Mouse (Mus musculus): ENCODE measurements around the gene Tmem44. TPM values are rescaled to one million over a fixed set of nuclear protein-coding genes. Genes with fewer than 3 reads are reported as not detected.
"Not testable (repeated sequence)": the region's sequence is repeated elsewhere in the genome, so short reads cannot be mapped to it uniquely, and the experiment has no call there.

Tmem44 gene
- polyA plus RNA-seq, 1 experiment = 11.8 TPM

DNA sequence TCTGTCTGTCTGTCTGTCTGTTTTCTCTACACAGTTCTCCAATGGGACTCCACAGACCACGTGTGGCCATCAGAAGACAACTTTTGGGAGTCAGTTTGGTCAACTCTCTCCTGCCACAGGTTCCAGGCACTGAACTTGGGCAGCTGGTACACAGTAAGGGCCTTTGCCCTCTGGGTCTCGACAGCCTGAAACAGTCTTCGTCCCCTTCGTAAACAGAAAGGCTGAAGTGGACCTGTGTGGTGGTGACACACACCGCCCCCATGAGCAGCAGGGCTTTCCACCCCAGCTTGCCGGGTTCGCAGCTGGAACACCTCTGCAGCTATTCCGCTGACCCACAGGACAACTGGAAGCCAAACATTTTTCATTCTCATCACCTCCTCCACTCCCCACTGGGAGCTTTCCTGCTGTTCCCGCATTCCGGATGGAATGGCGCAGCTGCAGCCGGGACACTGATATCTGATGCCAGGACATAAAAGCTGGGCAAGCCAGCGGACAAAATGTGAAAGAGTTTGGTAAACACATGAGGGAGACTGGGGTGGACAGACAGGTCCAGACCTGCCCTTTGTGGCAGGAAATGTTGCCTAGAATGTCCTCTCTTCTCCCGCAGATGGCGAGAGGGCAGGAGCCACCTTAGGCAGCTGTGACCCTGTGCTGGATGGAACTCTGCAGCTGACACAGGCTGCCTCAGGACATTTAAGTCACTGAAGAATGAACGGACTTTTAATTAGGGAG, 51.4 kb downstream of the Tmem44 start:
- DNase-seq (ENCODE audit: low read depth) = no peak

DNA sequence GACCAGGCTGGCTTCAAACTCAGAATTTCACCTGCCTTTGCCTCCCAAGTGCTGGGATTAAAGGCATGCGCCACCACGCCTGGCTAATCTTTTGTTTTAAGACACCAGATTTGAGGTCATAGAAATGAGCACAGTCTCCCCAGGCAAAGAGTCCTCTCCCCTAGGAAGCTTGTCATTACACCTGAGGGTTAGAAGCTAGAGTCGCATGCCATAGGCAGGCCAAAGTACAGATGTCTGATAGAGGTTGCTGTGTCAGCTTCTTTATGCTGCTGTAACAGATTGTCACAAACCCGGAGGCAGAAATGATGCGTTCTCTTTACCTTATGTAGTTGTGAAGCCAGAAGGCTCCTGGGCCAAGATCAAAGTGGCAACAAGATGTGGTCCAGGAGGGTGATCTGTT, 53.3 kb downstream of the Tmem44 start:
- DNase-seq (ENCODE audit: low read depth) = no peak

DNA sequence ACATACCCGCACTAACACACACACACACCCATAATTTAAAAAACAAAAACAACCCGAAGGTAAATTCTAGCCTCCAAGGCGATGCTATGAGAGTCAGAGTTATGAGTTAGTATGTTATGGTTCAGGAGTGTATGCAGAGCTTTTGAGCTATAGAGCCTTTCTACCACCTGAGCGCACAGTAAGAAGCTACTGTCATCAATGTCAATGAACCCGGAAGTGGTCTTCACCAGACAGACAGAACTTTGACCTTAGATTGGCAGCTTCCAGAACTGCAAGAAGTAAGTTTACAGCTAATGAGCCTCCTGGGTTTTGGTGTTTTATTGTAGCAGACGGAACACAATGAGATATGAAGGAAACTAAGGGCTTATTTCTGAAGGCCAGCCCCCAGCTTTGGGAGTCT, 55.8 kb downstream of the Tmem44 start:
- DNase-seq (ENCODE audit: low read depth) = no peak

DNA sequence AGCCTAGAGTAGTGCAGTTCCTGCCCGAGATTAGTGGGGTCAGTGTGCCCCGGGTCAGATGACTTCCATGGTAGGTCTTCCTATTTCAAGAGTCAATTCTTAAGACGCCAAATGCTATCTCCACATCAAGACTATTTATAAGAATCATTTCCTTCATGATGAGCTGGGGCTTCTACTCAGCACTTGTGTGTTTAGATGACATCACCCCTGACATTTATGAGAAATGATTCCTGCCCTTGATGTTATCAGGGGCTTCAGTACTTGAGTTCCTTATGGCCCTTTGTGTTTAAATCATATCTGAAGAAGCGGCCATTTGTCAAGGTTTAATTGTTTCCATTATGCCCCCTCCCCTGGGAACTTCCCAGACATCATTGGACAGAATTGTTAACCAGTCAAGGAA, 58.9 kb downstream of the Tmem44 start:
- no peak for DNase-seq (ENCODE audit: low read depth)

DNA sequence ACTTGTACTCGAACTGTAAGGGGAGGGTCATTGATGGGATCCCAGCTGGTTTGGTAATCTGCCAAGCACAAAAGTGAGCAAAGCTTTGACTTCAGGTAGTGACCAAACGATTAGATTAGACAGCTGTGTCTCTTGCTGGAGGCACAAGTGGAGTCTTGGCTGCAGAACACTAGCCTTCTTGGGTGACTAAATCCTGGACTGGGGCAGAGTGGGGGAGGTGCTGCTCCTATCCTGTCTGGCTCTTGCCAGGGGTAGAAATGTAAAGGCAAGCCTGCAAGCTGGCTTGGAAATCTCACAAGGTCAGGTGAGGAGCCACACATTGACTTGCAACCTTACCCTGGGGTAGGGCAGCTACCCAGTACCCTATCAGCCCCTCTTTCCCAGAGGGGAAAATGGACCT, 59.9 kb downstream of the Tmem44 start:
- no peak for DNase-seq (ENCODE audit: low read depth)

DNA sequence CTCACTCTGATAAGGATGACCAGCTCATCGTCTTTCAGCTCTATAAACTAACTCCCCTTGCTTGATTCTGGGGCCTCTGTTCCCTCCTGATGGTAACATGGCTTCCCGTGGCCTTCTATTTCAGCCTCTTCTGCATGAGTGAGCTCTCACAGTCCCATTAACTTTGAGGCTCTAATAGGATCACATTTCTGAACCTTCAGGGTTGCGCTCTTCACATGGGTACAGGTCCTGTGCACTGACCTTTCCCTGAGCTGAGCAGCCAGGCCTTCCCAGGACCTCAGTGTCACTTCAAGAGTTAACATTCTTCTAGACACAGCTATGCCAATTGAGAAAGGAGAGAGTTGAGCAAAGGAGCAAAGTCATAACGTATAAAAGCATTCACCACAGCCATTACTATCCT, 60.3 kb downstream of the Tmem44 start:
- DNase-seq (ENCODE audit: low read depth) = no peak

DNA sequence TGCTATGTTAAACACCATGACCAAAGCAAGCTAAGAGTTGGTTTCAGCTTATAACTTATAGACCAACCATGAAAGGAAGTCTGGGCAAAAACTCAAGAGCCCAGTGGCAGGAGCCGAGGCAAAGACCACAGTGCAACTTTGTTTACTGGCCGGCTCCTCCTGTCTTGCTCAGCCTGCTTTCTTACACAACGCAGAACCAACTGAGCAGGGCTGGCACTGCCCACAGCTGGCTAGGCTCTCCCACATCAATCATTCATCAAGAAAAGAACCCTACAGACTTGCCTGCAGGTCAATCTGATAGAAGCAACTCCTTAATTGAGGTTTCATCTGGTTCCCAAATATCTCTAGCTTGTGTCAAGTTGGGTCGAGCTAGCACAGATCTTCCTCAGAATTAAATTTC, 61.0 kb downstream of the Tmem44 start:
- no peak for DNase-seq (ENCODE audit: low read depth)

DNA sequence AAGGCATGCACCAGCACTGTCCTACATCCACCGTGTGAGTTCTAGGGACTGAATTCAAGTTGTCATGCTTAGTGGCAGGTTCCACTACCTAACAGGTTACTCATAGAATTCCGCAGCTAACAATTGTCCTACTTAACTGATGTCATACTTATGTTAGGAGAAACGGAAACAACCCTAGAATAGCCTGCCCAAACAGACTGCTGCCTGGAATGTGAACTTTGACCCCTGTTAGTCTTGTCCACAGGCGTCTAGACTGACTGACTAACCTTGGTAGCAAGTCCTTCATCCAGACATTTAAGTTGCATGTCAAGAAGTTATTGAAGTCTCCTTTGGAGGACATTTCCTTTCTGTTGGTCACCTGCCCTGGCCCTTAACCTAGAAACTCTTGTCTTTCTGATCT, 64.1 kb downstream of the Tmem44 start:
- no peak for DNase-seq (ENCODE audit: low read depth)

DNA sequence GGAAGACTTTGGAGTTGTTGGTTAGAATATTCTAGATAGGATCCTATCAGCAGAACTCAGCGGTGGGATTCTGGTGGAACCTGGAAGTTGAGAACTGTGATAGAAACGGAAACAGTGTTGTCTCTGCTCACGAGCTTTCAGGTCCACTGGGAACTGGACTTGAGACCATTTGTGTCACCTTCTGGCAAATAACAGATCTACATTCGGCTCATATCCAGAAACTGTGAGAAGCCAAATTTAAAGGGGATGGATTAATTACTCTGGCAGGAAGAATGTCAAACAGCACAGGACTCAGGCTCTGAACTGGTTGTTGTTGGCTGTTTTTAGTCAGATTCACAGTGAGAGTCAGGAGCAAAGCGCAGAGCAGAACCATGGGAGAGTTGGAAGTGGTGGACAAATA, 72.9 kb downstream of the Tmem44 start:
- DNase-seq (ENCODE audit: low read depth) = no peak

DNA sequence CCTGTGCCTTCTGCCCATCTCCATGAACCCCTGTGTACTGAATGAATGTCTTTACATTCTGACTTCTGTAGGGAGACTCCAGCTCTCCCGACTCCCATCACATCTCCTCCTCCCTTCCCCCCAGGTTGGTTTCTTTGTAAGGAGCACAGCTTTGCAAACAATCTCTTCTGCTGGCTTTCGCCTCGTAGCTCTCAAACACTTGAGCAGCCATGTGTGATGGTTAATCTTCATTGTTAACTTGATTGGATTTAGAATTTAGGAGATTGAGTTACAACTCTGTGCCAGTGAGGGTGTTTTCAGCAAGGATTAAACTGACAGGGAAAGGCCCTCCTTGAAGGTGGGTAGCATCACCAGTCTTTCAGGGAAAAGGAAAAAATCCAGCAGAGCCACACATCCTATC, 73.6 kb downstream of the Tmem44 start:
- no peak for DNase-seq (ENCODE audit: low read depth)

DNA sequence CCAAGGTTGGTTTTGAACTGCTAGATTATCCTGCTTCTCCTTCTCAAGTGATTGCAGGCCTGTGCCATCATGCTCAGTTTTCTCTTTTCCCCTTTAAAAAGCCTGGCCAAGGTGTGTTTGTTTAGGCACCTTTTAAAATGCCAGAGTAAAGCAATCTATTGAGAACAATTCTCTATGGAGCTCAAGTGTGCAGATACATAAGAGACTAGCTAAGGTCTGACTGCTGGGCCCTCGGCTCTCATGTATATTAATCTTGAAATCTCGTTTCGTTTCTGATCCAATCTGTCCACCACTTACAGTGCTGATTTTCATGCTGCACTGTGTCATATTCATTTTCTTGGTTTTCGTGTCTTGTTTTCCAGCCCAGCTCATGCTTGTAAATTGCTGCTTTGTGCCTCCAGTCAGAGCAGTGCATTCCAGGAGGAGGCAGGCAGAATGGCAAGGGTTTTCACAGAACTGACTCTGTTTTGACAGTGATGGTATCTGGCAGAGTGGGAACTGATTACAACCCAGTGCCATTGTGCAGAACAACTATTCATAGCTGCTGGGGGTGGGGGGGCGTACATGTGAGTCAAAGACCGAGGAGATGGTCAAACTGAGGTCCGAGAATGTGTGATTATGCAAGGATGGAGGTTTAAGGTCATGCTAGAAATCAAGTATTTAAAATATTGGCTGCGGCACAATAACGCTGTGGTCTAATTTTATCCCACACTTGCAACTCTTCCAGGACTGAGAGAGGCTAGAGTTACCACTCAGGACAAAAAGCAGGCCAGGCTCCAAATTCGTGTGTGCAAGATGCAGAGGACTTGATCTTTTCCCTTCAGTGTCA, 74.8 kb downstream of the Tmem44 start:
- no peak for DNase-seq (ENCODE audit: low read depth)

DNA sequence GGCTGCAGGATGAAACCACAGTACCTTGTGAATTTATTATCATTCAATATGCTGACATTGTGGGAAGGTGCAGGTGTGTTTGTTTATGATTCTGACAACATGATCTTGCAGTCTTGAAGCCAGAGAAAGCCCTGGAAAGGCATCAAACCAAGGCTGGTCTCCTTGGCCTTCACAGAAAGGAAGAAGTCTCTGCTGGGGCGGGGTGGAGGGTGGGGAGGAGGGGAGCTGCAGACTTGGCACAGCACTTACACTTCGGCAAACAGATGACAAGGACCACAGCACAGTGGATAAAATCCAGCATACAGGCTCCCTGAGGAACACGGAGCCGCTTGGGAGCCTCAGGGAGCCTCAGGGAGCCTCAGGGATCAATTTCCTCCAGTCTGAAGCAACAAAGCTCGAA, 78.2 kb downstream of the Tmem44 start:
- DNase-seq (ENCODE audit: low read depth) = no peak

DNA sequence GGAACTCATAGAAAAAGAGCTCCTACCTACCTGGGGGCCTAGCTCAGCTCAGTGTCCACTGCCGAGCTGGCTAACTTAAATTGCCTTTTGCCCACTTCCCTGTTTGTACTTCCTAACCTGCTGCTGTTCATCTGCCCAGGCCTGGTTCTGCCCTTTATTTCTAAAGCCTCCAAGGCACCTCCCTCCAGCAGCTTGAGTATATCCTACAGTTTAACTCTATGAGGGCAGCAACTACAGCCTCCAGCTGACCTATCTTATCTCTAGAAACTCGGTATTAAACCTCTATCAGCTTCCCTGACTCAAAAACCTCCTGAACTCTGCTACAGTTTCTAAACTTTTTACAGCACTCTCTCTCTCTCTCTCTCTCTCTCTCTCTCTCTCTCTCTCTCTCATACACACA, 78.7 kb downstream of the Tmem44 start:
- no peak for DNase-seq (ENCODE audit: low read depth)

DNA sequence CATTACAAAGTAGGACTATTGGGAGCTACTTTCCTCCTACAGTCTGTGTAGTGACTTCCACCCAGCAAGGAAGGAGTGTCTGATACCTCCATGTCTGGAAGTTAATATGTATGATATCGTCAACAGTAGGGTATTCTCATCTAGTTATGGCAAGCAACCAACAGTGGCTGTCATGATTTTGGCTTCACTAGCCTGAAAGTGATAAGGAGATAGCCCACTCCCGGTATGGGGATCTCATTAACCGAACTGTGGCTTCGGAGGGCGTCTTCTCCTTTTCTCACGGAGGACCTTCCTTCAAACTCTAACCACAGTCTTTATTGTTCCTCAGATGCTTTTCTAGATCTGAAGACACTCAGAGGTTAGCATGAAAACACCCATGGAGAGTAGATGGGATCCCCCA, 81.7 kb downstream of the Tmem44 start:
- DNase-seq (ENCODE audit: low read depth) = no peak

DNA sequence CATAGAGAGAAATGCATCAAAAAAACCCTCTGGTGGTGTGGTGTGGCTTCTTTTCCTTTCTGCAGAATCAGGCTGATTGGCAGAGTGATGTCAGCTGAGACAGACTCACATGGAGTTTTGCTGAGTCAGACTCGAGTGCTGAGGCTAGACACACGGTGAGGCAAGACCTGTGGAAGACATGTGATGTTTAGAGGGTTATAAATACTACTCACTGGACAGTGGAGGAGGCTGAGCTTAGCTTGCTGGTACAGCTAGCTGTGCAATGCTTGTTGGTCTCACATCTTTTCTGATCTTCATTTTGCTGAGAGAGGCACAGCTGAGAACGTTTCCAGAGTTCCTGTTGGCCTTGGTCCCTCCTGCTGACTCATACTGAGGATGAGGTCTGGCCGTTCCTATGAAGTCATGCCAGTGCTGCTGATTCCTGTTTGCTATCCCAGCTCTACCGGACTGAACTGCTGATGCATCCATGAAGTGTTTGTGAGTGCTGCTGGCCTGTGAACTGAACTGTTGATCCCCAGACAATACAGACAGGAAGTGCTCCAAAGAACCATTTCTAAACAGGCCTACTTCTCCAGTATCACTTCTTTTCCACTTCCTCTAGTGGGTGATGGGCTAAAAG, 84.9 kb downstream of the Tmem44 start:
- no peak for DNase-seq (ENCODE audit: low read depth)

DNA sequence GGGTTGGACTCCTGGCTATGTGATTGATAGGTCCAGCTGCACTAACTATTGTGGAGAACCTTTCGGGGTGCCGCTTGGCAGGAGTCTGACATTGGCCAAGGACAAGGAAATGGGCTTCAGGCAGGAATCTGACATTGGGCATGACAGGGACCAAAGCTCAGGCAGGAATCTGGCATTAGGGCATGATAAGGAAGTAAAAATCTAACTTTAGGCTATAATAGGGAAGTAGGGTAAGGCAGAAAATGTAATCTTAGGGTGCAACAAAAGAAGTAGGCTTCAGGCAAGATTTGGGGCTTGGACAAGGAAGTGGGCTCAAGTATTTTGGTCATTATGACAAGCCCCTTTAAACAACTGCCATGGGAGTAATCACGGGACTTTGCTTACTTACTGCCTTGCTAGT, 85.9 kb downstream of the Tmem44 start:
- not testable (repeated sequence) for DNase-seq (ENCODE audit: low read depth)

Other genes starting within 250 kb of the Tmem44 start
- 0.44 and 0.46 TPM in 2 replicates for gene Gp5, start 240.1 kb downstream of the Tmem44 start, polyA plus RNA-seq (2012; rRNA removed)
- gene Atp13a3, start 144.9 kb downstream of the Tmem44 start, polyA plus RNA-seq (2012; rRNA removed) = 22.5 and 23.4 TPM in 2 replicates
- 11.8 and 12.3 TPM in 2 replicates for gene Lsg1, start 36.8 kb upstream of the Tmem44 start, polyA plus RNA-seq (2012; rRNA removed)
- gene Fam43a, start 48.9 kb upstream of the Tmem44 start, polyA plus RNA-seq (2012; rRNA removed) = 20.8 and 21.2 TPM in 2 replicates